Mouse (Mus musculus): ENCODE results near the gene Oma1. TPM values are rescaled to one million over a fixed set of nuclear protein-coding genes. Genes with fewer than 3 reads are reported as not detected.

Gene Oma1
- total and polyA plus RNA-seq, 2 experiments = 14.2 to 16.6 TPM

- H3K27me3 ChIP-seq (ENCODE audit: control insufficient read depth, insufficient read depth, low read length) = no peaks in the 10 kb centered on the region
- no peak overlapping the region for H3K27ac ChIP-seq (replicated peaks; ENCODE audit: insufficient read depth, low read depth, low read length)
- no peak for TF ChIP-seq POLR2A (IDR thresholded peaks at IDR 0.05; ENCODE audit: extremely low read depth, insufficient read depth, low read length)
- TF ChIP-seq CTCF (IDR thresholded peaks at IDR 0.05; ENCODE audit: low read depth, low read length) = no peak
- no peak overlapping the region for H3K4me3 ChIP-seq (ENCODE audit: insufficient read depth, low read depth, low read length)
- H3K4me1 ChIP-seq (ENCODE audit: control insufficient read depth, insufficient read depth, low read length) = no peaks in the 10 kb centered on the region
- no peak overlapping the region for H3K9ac ChIP-seq (ENCODE audit: low read depth, low read length)
- H3K79me2 ChIP-seq (ENCODE audit: control insufficient read depth, insufficient read depth, low read length) = no peaks in the 10 kb centered on the region
- 73% methylated on average over 7 of the region's 7 CpGs for WGBS
- no peaks in the 10 kb centered on the region for H3K36me3 ChIP-seq (ENCODE audit: control insufficient read depth, insufficient read depth, low read length)
- no peak for DNase-seq (ENCODE audit: extremely low read depth, low read depth, low spot score)
These were observed 25.3 kb upstream of the Oma1 start for GRCm38 (mm10) chr4:103288342-103288741.

GRCm38 (mm10) chr4:103290763-103291162 lies 22.8 kb upstream of the Oma1 start, which contains the start of gene 4921539E11Rik:
TSS of gene 4921539E11Rik (minus strand) at chr4:103290863.
- no peak for DNase-seq (ENCODE audit: extremely low read depth, low read depth, low spot score)
- H3K4me3 ChIP-seq (ENCODE audit: insufficient read depth, low read depth, low read length) = no peak within 1 kb of the TSS
- TF ChIP-seq POLR2A (IDR thresholded peaks at IDR 0.05; ENCODE audit: extremely low read depth, insufficient read depth, low read length) (no peak), CTCF (IDR thresholded peaks at IDR 0.05; ENCODE audit: low read depth, low read length) (no peak)
- H3K9ac ChIP-seq (ENCODE audit: low read depth, low read length) = no peak within 1 kb of the TSS
- 82% methylated on average over 2 of the region's 2 CpGs for WGBS
- H3K27me3 ChIP-seq (ENCODE audit: control insufficient read depth, insufficient read depth, low read length) = no peaks in the 10 kb centered on the region
- no peaks in the 10 kb centered on the region for H3K4me1 ChIP-seq (ENCODE audit: control insufficient read depth, insufficient read depth, low read length)
- H3K79me2 ChIP-seq (ENCODE audit: control insufficient read depth, insufficient read depth, low read length) = no peaks in the 10 kb centered on the region
- H3K36me3 ChIP-seq (ENCODE audit: control insufficient read depth, insufficient read depth, low read length) = no peaks in the 10 kb centered on the region
- H3K27ac ChIP-seq (replicated peaks; ENCODE audit: insufficient read depth, low read depth, low read length) = no peak within 1 kb of the TSS

GRCm38 (mm10) chr4:103299342-103299741 lies 14.3 kb upstream of the Oma1 start:
- 71% methylated on average over 10 of the region's 10 CpGs for WGBS
- Histone ChIP-seq H3K4me1 (ENCODE audit: control insufficient read depth, insufficient read depth, low read length) (no peaks in the 10 kb centered on the region), H3K27me3 (ENCODE audit: control insufficient read depth, insufficient read depth, low read length) (no peaks in the 10 kb centered on the region), H3K9ac (ENCODE audit: low read depth, low read length) (no peak overlapping the region), H3K27ac (replicated peaks; ENCODE audit: insufficient read depth, low read depth, low read length) (no peak overlapping the region), H3K79me2 (ENCODE audit: control insufficient read depth, insufficient read depth, low read length) (no peaks in the 10 kb centered on the region; the same call in 1 of the 2 replicates), H3K4me3 (ENCODE audit: insufficient read depth, low read depth, low read length) (no peak overlapping the region), H3K36me3 (ENCODE audit: control insufficient read depth, insufficient read depth, low read length) (no peaks in the 10 kb centered on the region)
- TF ChIP-seq CTCF (IDR thresholded peaks at IDR 0.05; ENCODE audit: low read depth, low read length) (no peak), POLR2A (IDR thresholded peaks at IDR 0.05; ENCODE audit: extremely low read depth, insufficient read depth, low read length) (no peak)
- DNase-seq (ENCODE audit: extremely low read depth, low read depth, low spot score) = no peak

- DNase-seq (ENCODE audit: extremely low read depth, low read depth, low spot score) = no peak
- Histone ChIP-seq H3K27ac (replicated peaks; ENCODE audit: insufficient read depth, low read depth, low read length) (no peak overlapping the region), H3K79me2 (ENCODE audit: control insufficient read depth, insufficient read depth, low read length) (no peaks in the 10 kb centered on the region), H3K4me1 (ENCODE audit: control insufficient read depth, insufficient read depth, low read length) (no peaks in the 10 kb centered on the region), H3K9ac (ENCODE audit: low read depth, low read length) (no peak overlapping the region), H3K27me3 (ENCODE audit: control insufficient read depth, insufficient read depth, low read length) (no peaks in the 10 kb centered on the region), H3K4me3 (ENCODE audit: insufficient read depth, low read depth, low read length) (no peak overlapping the region), H3K36me3 (ENCODE audit: control insufficient read depth, insufficient read depth, low read length) (no peaks in the 10 kb centered on the region)
- no peak for TF ChIP-seq POLR2A (IDR thresholded peaks at IDR 0.05; ENCODE audit: extremely low read depth, insufficient read depth, low read length)
- no peak for TF ChIP-seq CTCF (IDR thresholded peaks at IDR 0.05; ENCODE audit: low read depth, low read length)
- 93% methylated on average over 1 of the region's 1 CpGs for WGBS
These were observed 9.8 kb upstream of the Oma1 start for GRCm38 (mm10) chr4:103303851-103304250.

- no peak overlapping the region for H3K9ac ChIP-seq (ENCODE audit: low read depth, low read length)
- no peak overlapping the region for H3K4me3 ChIP-seq (ENCODE audit: insufficient read depth, low read depth, low read length)
- H3K27ac ChIP-seq (replicated peaks; ENCODE audit: insufficient read depth, low read depth, low read length) = no peak overlapping the region
- H3K79me2 ChIP-seq (ENCODE audit: control insufficient read depth, insufficient read depth, low read length) = no peaks in the 10 kb centered on the region; the same call in 1 of the 2 replicates
- peaks cover 2% of the 10 kb centered on the region; the same call in 1 of the 2 replicates for H3K36me3 ChIP-seq (ENCODE audit: control insufficient read depth, insufficient read depth, low read length)
- H3K4me1 ChIP-seq (ENCODE audit: control insufficient read depth, insufficient read depth, low read length) = peaks cover 2% of the 10 kb centered on the region
- peak; percentile 63 for DNase-seq (ENCODE audit: extremely low read depth, low read depth, low spot score)
- 43% methylated on average over 3 of the region's 3 CpGs for WGBS
- H3K27me3 ChIP-seq (ENCODE audit: control insufficient read depth, insufficient read depth, low read length) = no peaks in the 10 kb centered on the region
- TF ChIP-seq POLR2A (IDR thresholded peaks at IDR 0.05; ENCODE audit: extremely low read depth, insufficient read depth, low read length) = no peak
These were observed 906 bp downstream of the Oma1 start for GRCm38 (mm10) chr4:103314526-103314910.

GRCm38 (mm10) chr4:103315861-103316260 lies 2.2 kb downstream of the Oma1 start:
- peaks cover 2% of the 10 kb centered on the region for H3K4me1 ChIP-seq (ENCODE audit: control insufficient read depth, insufficient read depth, low read length)
- H3K27ac ChIP-seq (replicated peaks; ENCODE audit: insufficient read depth, low read depth, low read length) = no peak overlapping the region
- no peak for DNase-seq (ENCODE audit: extremely low read depth, low read depth, low spot score)
- peaks cover 5% of the 10 kb centered on the region; the same call in 1 of the 2 replicates for H3K36me3 ChIP-seq (ENCODE audit: control insufficient read depth, insufficient read depth, low read length)
- no peak for TF ChIP-seq CTCF (IDR thresholded peaks at IDR 0.05; ENCODE audit: low read depth, low read length)
- WGBS = 98% methylated on average over 4 of the region's 4 CpGs
- no peak overlapping the region for H3K9ac ChIP-seq (ENCODE audit: low read depth, low read length)
- H3K27me3 ChIP-seq (ENCODE audit: control insufficient read depth, insufficient read depth, low read length) = no peaks in the 10 kb centered on the region
- H3K4me3 ChIP-seq (ENCODE audit: insufficient read depth, low read depth, low read length) = no peak overlapping the region
- no peaks in the 10 kb centered on the region; the same call in 1 of the 2 replicates for H3K79me2 ChIP-seq (ENCODE audit: control insufficient read depth, insufficient read depth, low read length)
